8 mouse cellular contexts compared by ENCODE assay signal in genomic region chr11:70431574-70431973, GRCm38 (mm10). TPM values are rescaled to one million over a fixed set of nuclear protein-coding genes. Genes with fewer than 3 reads are reported as not detected.
DNase-seq lines count a peak whose midpoint lies in the region; ATAC-seq and TF ChIP-seq lines count a peak whose summit lies in the region.

No protein-coding gene starts in this region.

- TF ChIP-seq CTCF in C2C12 (IDR thresholded peaks at IDR 0.05; ENCODE audit: control insufficient read depth, insufficient read depth, insufficient read length) = no peak
- no peak for TF ChIP-seq CTCF in liver, embryonic 14.5 days (IDR thresholded peaks at IDR 0.05; ENCODE audit: low read depth)

- H3K4me2 ChIP-seq in forebrain, embryonic 14.5 days (ENCODE audit: low read length) = peak overlapping the region; percentile 67
- peak overlapping the region; percentile 65 for H3K4me2 ChIP-seq in liver, embryonic 14.5 days (ENCODE audit: low read depth)

- H3K27ac ChIP-seq in forebrain, embryonic 14.5 days (ENCODE audit: low read depth, low read length) = peak overlapping the region; percentile 86
- H3K27ac ChIP-seq in liver, embryonic 14.5 days = no peak overlapping the region

- no peak overlapping the region for H3ac ChIP-seq in C2C12 (ENCODE audit: control insufficient read depth, insufficient read length, low read depth)

- peaks cover 13% of the 10 kb centered on the region for H3K79me3 ChIP-seq in C2C12 (ENCODE audit: low read depth)

- no peak for ATAC-seq in erythroblast, adult 5-6 weeks (replicated peaks; ENCODE audit: low FRiP score, poor library complexity, severe bottlenecking)
- ATAC-seq in forebrain, embryonic 14.5 days = no peak
- ATAC-seq in liver, embryonic 14.5 days (ENCODE audit: insufficient read depth) = no peak

- peak overlapping the region; percentile 80 for H3K4me3 ChIP-seq in erythroblast, embryonic 14.5 days (replicated peaks)
- H3K4me3 ChIP-seq in C2C12 (ENCODE audit: insufficient read depth, poor library complexity, severe bottlenecking) = peak overlapping the region; percentile 16
- H3K4me3 ChIP-seq in forebrain, embryonic 14.5 days (ENCODE audit: low read depth, low read length) = peak overlapping the region; percentile 80; the same call in 1 of the 2 replicates
- peak overlapping the region; percentile 67 to 84; a peak in 3 of 4 replicates for H3K4me3 ChIP-seq in liver, embryonic 14.5 days (ENCODE audit: insufficient read depth in 1 of 2, low read depth in 2 of 2, low read length in 2 of 2)

- peak overlapping the region; percentile 84; the same call in 1 of the 2 replicates for H3K9ac ChIP-seq in forebrain, embryonic 14.5 days (ENCODE audit: low read length)
- no peak overlapping the region for H3K9ac ChIP-seq in liver, embryonic 14.5 days (replicated peaks)

- peaks cover 7% of the 10 kb centered on the region for H3K36me3 ChIP-seq in erythroblast, embryonic 14.5 days (ENCODE audit: control insufficient read depth)
- peaks cover 11% of the 10 kb centered on the region for H3K36me3 ChIP-seq in C2C12 (ENCODE audit: control insufficient read depth, insufficient read depth)
- peaks cover 12% of the 10 kb centered on the region for H3K36me3 ChIP-seq in forebrain, embryonic 14.5 days (ENCODE audit: control insufficient read depth, insufficient read depth, low read length)
- H3K36me3 ChIP-seq in liver, embryonic 14.5 days (replicated peaks; ENCODE audit: control insufficient read depth, insufficient read depth, low read depth) = no peaks in the 10 kb centered on the region; the same call in 1 of the 2 replicates

- H3K4me1 ChIP-seq in erythroblast, embryonic 14.5 days (ENCODE audit: control insufficient read depth) = peaks cover 40% of the 10 kb centered on the region
- H3K4me1 ChIP-seq in forebrain, embryonic 14.5 days (ENCODE audit: control insufficient read depth, insufficient read depth, low read length) = peaks cover 12% of the 10 kb centered on the region
- H3K4me1 ChIP-seq in liver, embryonic 14.5 days (replicated peaks; ENCODE audit: control insufficient read depth in 2 of 2, insufficient read depth in 2 of 2, low read length in 1 of 2) = peaks cover 9 to 16% of the 10 kb centered on the region in 2 experiments

- DNase-seq in forebrain, embryonic 14.5 days (ENCODE audit: low spot score) = no peak
- no peak for DNase-seq in liver, embryonic 14.5 days (ENCODE audit: low read depth in 3 of 3, low spot score in 3 of 3)
- DNase-seq in gastrocnemius, postnatal 10 days = no peak
- DNase-seq in B cell, adult 2 months = no peak
- no peak for DNase-seq in adrenal gland, postnatal 14 days

- WGBS in forebrain, embryonic 14.5 days = 28% methylated on average over 5 of the region's 5 CpGs
- WGBS in liver, embryonic 14.5 days (ENCODE audit: insufficient replicate concordance) = 39% methylated on average over 5 of the region's 5 CpGs

- no peaks in the 10 kb centered on the region for H3K9me3 ChIP-seq in erythroblast, embryonic 14.5 days (ENCODE audit: control insufficient read depth, low read length)
- H3K9me3 ChIP-seq in forebrain, embryonic 14.5 days (replicated peaks; ENCODE audit: control insufficient read depth, low read length) = no peaks in the 10 kb centered on the region
- no peaks in the 10 kb centered on the region for H3K9me3 ChIP-seq in liver, embryonic 14.5 days (ENCODE audit: control insufficient read depth, low read length)

- no peaks in the 10 kb centered on the region for H3K27me3 ChIP-seq in erythroblast, embryonic 14.5 days (ENCODE audit: control insufficient read depth)
- no peaks in the 10 kb centered on the region for H3K27me3 ChIP-seq in C2C12 (ENCODE audit: control insufficient read depth, insufficient read depth, insufficient read length)
- H3K27me3 ChIP-seq in forebrain, embryonic 14.5 days (replicated peaks; ENCODE audit: control insufficient read depth, insufficient read depth, low read length) = no peaks in the 10 kb centered on the region
- no peaks in the 10 kb centered on the region for H3K27me3 ChIP-seq in liver, embryonic 14.5 days (ENCODE audit: control insufficient read depth, insufficient read depth, low read length)

- TF ChIP-seq EP300 in liver, embryonic 14.5 days (IDR thresholded peaks at IDR 0.05; ENCODE audit: low read depth) = no peak

- peaks cover 24% of the 10 kb centered on the region for H3K79me2 ChIP-seq in C2C12 (ENCODE audit: control insufficient read depth, insufficient read depth)

TF ChIP-seq in C2C12, 6 proteins besides CTCF, POLR2A, EP300 and RAD21:
- no peak for TF ChIP-seq FOSL1 (IDR thresholded peaks at IDR 0.05; ENCODE audit: insufficient read depth, low read length, poor library complexity, severe bottlenecking)
- TF ChIP-seq MAX (IDR thresholded peaks at IDR 0.05) = no peak
- TF ChIP-seq USF1 (IDR thresholded peaks at IDR 0.05; ENCODE audit: low read depth) = no peak
- TF ChIP-seq MYOG (IDR thresholded peaks at IDR 0.05; ENCODE audit: control insufficient read depth, extremely low read depth, insufficient read length) = no peak
- no peak for TF ChIP-seq CEBPB (IDR thresholded peaks at IDR 0.05; ENCODE audit: low read depth)
- TF ChIP-seq MYOD1 (IDR thresholded peaks at IDR 0.05; ENCODE audit: control insufficient read depth, insufficient read length, low read depth) = no peak
TF ChIP-seq in C2C12: peak in this region for 0.

RNA-seq across cellular contexts. Expression of gene Arrb2, which starts 0.9 kb away (rescaled TPM):
- 7.9 and 11.5 TPM in 2 replicates for polyA plus RNA-seq in erythroblast, embryonic 14.5 days (2012)
- total RNA-seq in erythroblast, adult 5-6 weeks (2015; ENCODE audit: low replicate concordance) = 37.4 and 64.9 TPM in 2 replicates
- 37.1 and 38.1 TPM in 2 replicates for total RNA-seq in erythroblast, adult 5-6 weeks (2017; ENCODE audit: low replicate concordance)
- polyA plus RNA-seq in C2C12 (2012; fragmentation: generic; extraction: Trizol) = 27.6 TPM
- polyA plus RNA-seq in forebrain, embryonic 14.5 days (2014; fragmentation: Nextera tagmentation; extraction: Ambion mirVana) = 47.4 and 49.2 TPM in 2 replicates
- polyA plus RNA-seq in liver, embryonic 14.5 days (2012; rRNA removed) = 17.8 and 19.4 TPM in 2 replicates
- polyA plus RNA-seq in liver, embryonic 14.5 days (2014; fragmentation: Nextera tagmentation; extraction: Ambion mirVana) = 9.8 and 11.0 TPM in 2 replicates
- total RNA-seq in gastrocnemius, postnatal 10 days (2021) = 10 to 100 TPM; 11.0 TPM
- total RNA-seq in adrenal gland, postnatal 14 days (2021) = 17.5 and 32.6 TPM in 2 replicates

RNA-seq across cellular contexts. Expression of gene Med11, which starts 20.1 kb away (rescaled TPM):
- 1.1 and 2.3 TPM in 2 replicates for polyA plus RNA-seq in erythroblast, embryonic 14.5 days (2012)
- 11.5 and 20.5 TPM in 2 replicates for total RNA-seq in erythroblast, adult 5-6 weeks (2015; ENCODE audit: low replicate concordance)
- 5.4 and 6.2 TPM in 2 replicates for total RNA-seq in erythroblast, adult 5-6 weeks (2017; ENCODE audit: low replicate concordance)
- 46.2 TPM for polyA plus RNA-seq in C2C12 (2012; fragmentation: generic; extraction: Trizol)
- polyA plus RNA-seq in forebrain, embryonic 14.5 days (2014; fragmentation: Nextera tagmentation; extraction: Ambion mirVana) = 49.2 and 54.3 TPM in 2 replicates
- polyA plus RNA-seq in liver, embryonic 14.5 days (2012; rRNA removed) = 11.9 and 12.8 TPM in 2 replicates
- polyA plus RNA-seq in liver, embryonic 14.5 days (2014; fragmentation: Nextera tagmentation; extraction: Ambion mirVana) = 17.0 and 20.0 TPM in 2 replicates
- total RNA-seq in gastrocnemius, postnatal 10 days (2021) = 10 to 100 TPM in 1 of 2 experiments, 1 to 10 TPM in 1; 7.6 to 11.0 TPM
- 18.1 and 23.3 TPM in 2 replicates for total RNA-seq in adrenal gland, postnatal 14 days (2021)

RNA-seq across cellular contexts. Expression of gene Pelp1, which starts 21.7 kb away (rescaled TPM):
- polyA plus RNA-seq in erythroblast, embryonic 14.5 days (2012) = 2.9 and 3.5 TPM in 2 replicates
- total RNA-seq in erythroblast, adult 5-6 weeks (2015; ENCODE audit: low replicate concordance) = 1.7 and 9.4 TPM in 2 replicates
- total RNA-seq in erythroblast, adult 5-6 weeks (2017; ENCODE audit: low replicate concordance) = 1.1 and 3.6 TPM in 2 replicates
- 40.6 TPM for polyA plus RNA-seq in C2C12 (2012; fragmentation: generic; extraction: Trizol)
- polyA plus RNA-seq in forebrain, embryonic 14.5 days (2014; fragmentation: Nextera tagmentation; extraction: Ambion mirVana) = 21.4 and 32.5 TPM in 2 replicates
- 9.6 and 9.8 TPM in 2 replicates for polyA plus RNA-seq in liver, embryonic 14.5 days (2012; rRNA removed)
- 12.1 and 13.8 TPM in 2 replicates for polyA plus RNA-seq in liver, embryonic 14.5 days (2014; fragmentation: Nextera tagmentation; extraction: Ambion mirVana)
- total RNA-seq in gastrocnemius, postnatal 10 days (2021) = 10 to 100 TPM; 20.2 to 21.4 TPM
- total RNA-seq in adrenal gland, postnatal 14 days (2021) = 23.2 and 28.9 TPM in 2 replicates

RNA-seq across cellular contexts. Expression of gene Zmynd15, which starts 27.7 kb away (rescaled TPM):
- 0.02 TPM in 1 of 2 replicates, not detected in the other for polyA plus RNA-seq in erythroblast, embryonic 14.5 days (2012)
- total RNA-seq in erythroblast, adult 5-6 weeks (2015; ENCODE audit: low replicate concordance) = not detected in 2 replicates
- not detected in 2 replicates for total RNA-seq in erythroblast, adult 5-6 weeks (2017; ENCODE audit: low replicate concordance)
- polyA plus RNA-seq in C2C12 (2012; fragmentation: generic; extraction: Trizol) = 0.04 TPM
- polyA plus RNA-seq in forebrain, embryonic 14.5 days (2014; fragmentation: Nextera tagmentation; extraction: Ambion mirVana) = 0.19 and 0.42 TPM in 2 replicates
- 0.28 and 0.31 TPM in 2 replicates for polyA plus RNA-seq in liver, embryonic 14.5 days (2012; rRNA removed)
- 0.10 and 0.29 TPM in 2 replicates for polyA plus RNA-seq in liver, embryonic 14.5 days (2014; fragmentation: Nextera tagmentation; extraction: Ambion mirVana)
- total RNA-seq in gastrocnemius, postnatal 10 days (2021) = 1 to 10 TPM in 1 of 2 experiments, under 1 TPM in 1; 0.52 to 1.6 TPM
- total RNA-seq in adrenal gland, postnatal 14 days (2021) = 1.3 and 1.5 TPM in 2 replicates

RNA-seq across cellular contexts. Expression of gene Cxcl16, which starts 28.2 kb away (rescaled TPM):
- not detected in 2 replicates for polyA plus RNA-seq in erythroblast, embryonic 14.5 days (2012)
- total RNA-seq in erythroblast, adult 5-6 weeks (2015; ENCODE audit: low replicate concordance) = not detected in 2 replicates
- total RNA-seq in erythroblast, adult 5-6 weeks (2017; ENCODE audit: low replicate concordance) = not detected in 2 replicates
- polyA plus RNA-seq in C2C12 (2012; fragmentation: generic; extraction: Trizol) = 0.19 TPM
- polyA plus RNA-seq in forebrain, embryonic 14.5 days (2014; fragmentation: Nextera tagmentation; extraction: Ambion mirVana) = 1.5 and 1.9 TPM in 2 replicates
- 0.94 and 1.1 TPM in 2 replicates for polyA plus RNA-seq in liver, embryonic 14.5 days (2012; rRNA removed)
- 0.79 and 1.5 TPM in 2 replicates for polyA plus RNA-seq in liver, embryonic 14.5 days (2014; fragmentation: Nextera tagmentation; extraction: Ambion mirVana)
- total RNA-seq in gastrocnemius, postnatal 10 days (2021) = 1 to 10 TPM; 3.4 to 5.1 TPM
- 4.0 and 6.0 TPM in 2 replicates for total RNA-seq in adrenal gland, postnatal 14 days (2021)

Comparison
In these comparisons a context has a peak if more than half of its experiments do, and no peak if none do; other contexts are left out.
1. H3K4me3 ChIP-seq: peak in every context shown above with its lines; median percentile 80 in erythroblast, embryonic 14.5 days; 80 in forebrain, embryonic 14.5 days; 76 in liver, embryonic 14.5 days; 16 in C2C12.